Mouse (Mus musculus): Measurements from ENCODE around the gene Kcnj12. TPM values are rescaled to one million over a fixed set of nuclear protein-coding genes. Genes with fewer than 3 reads are reported as not detected.

The Kcnj12 gene
- polyA plus RNA-seq, 1 experiment from 2014 or later: 0.59 TPM

GRCm38 (mm10) chr11:60979788-60980187, 42.6 kb upstream of the Kcnj12 start:
- no peaks in the 10 kb centered on the region for H3K4me1 ChIP-seq (replicated peaks; ENCODE audit: control insufficient read depth, insufficient read depth)
- no peak overlapping the region for H3K9ac ChIP-seq (ENCODE audit: low read length)
- no peak for TF ChIP-seq EP300 (optimal IDR thresholded peaks at IDR 0.05)
- TF ChIP-seq CTCF (IDR thresholded peaks at IDR 0.05; ENCODE audit: low read depth): no peak
- DNase-seq (ENCODE audit: low spot score) (no peak), ATAC-seq (ENCODE audit: low FRiP score, low TSS enrichment) (no peak)
- H3K4me3 ChIP-seq (ENCODE audit: low read depth, low read length): no peak overlapping the region
- 85% methylated on average over 5 of the region's 5 CpGs for WGBS
- H3K27me3 ChIP-seq (ENCODE audit: control insufficient read depth, insufficient read depth, low read length): no peaks in the 10 kb centered on the region
- H3K9me3 ChIP-seq (ENCODE audit: control insufficient read depth, low read length): no peaks in the 10 kb centered on the region
- no peak overlapping the region for H3K4me2 ChIP-seq (replicated peaks; ENCODE audit: low read depth)
- H3K36me3 ChIP-seq (ENCODE audit: control insufficient read depth, insufficient read depth, low read length): no peaks in the 10 kb centered on the region
- no peak overlapping the region for H3K27ac ChIP-seq (replicated peaks)

- TF ChIP-seq EP300 (optimal IDR thresholded peaks at IDR 0.05) (no peak), CTCF (IDR thresholded peaks at IDR 0.05; ENCODE audit: low read depth) (no peak)
- Histone ChIP-seq H3K4me1 (replicated peaks; ENCODE audit: control insufficient read depth, insufficient read depth) (no peaks in the 10 kb centered on the region), H3K36me3 (ENCODE audit: control insufficient read depth, insufficient read depth, low read length) (no peaks in the 10 kb centered on the region), H3K27ac (replicated peaks) (no peak overlapping the region), H3K4me2 (replicated peaks; ENCODE audit: low read depth) (no peak overlapping the region), H3K9ac (ENCODE audit: low read length) (no peak overlapping the region), H3K9me3 (ENCODE audit: control insufficient read depth, low read length) (no peaks in the 10 kb centered on the region), H3K4me3 (ENCODE audit: low read depth, low read length) (no peak overlapping the region), H3K27me3 (ENCODE audit: control insufficient read depth, insufficient read depth, low read length) (no peaks in the 10 kb centered on the region)
- no peak for ATAC-seq (ENCODE audit: low FRiP score, low TSS enrichment)
- WGBS: 69% methylated on average over 14 of the region's 14 CpGs
- no peak for DNase-seq (ENCODE audit: low spot score)
Observed at GRCm38 (mm10) chr11:60981693-60982486, 40.5 kb upstream of the Kcnj12 start.

- H3K4me1 ChIP-seq (replicated peaks; ENCODE audit: control insufficient read depth, insufficient read depth): no peaks in the 10 kb centered on the region
- H3K9me3 ChIP-seq (ENCODE audit: control insufficient read depth, low read length): no peaks in the 10 kb centered on the region
- H3K4me2 ChIP-seq (replicated peaks; ENCODE audit: low read depth): no peak overlapping the region
- WGBS: 67% methylated on average over 13 of the region's 13 CpGs
- H3K27me3 ChIP-seq (ENCODE audit: control insufficient read depth, insufficient read depth, low read length): no peaks in the 10 kb centered on the region
- no peak overlapping the region for H3K27ac ChIP-seq (replicated peaks)
- no peaks in the 10 kb centered on the region for H3K36me3 ChIP-seq (ENCODE audit: control insufficient read depth, insufficient read depth, low read length)
- TF ChIP-seq CTCF (IDR thresholded peaks at IDR 0.05; ENCODE audit: low read depth) (no peak), EP300 (optimal IDR thresholded peaks at IDR 0.05) (no peak)
- H3K9ac ChIP-seq (ENCODE audit: low read length): no peak overlapping the region
- ATAC-seq (ENCODE audit: low FRiP score, low TSS enrichment) (no peak), DNase-seq (ENCODE audit: low spot score) (no peak)
- H3K4me3 ChIP-seq (ENCODE audit: low read depth, low read length): no peak overlapping the region
Observed at GRCm38 (mm10) chr11:60984912-60985558, 37.3 kb upstream of the Kcnj12 start.

- no peak for TF ChIP-seq CTCF (IDR thresholded peaks at IDR 0.05; ENCODE audit: low read depth)
- TF ChIP-seq EP300 (optimal IDR thresholded peaks at IDR 0.05): no peak
- Histone ChIP-seq H3K9me3 (ENCODE audit: control insufficient read depth, low read length) (no peaks in the 10 kb centered on the region), H3K9ac (ENCODE audit: low read length) (no peak overlapping the region), H3K4me2 (replicated peaks; ENCODE audit: low read depth) (no peak overlapping the region), H3K4me1 (replicated peaks; ENCODE audit: control insufficient read depth, insufficient read depth) (no peaks in the 10 kb centered on the region), H3K27ac (replicated peaks) (no peak overlapping the region), H3K36me3 (ENCODE audit: control insufficient read depth, insufficient read depth, low read length) (no peaks in the 10 kb centered on the region), H3K4me3 (ENCODE audit: low read depth, low read length) (no peak overlapping the region), H3K27me3 (ENCODE audit: control insufficient read depth, insufficient read depth, low read length) (no peaks in the 10 kb centered on the region)
- DNase-seq (ENCODE audit: low spot score) (no peak), ATAC-seq (ENCODE audit: low FRiP score, low TSS enrichment) (no peak)
- 78% methylated on average over 3 of the region's 3 CpGs for WGBS
Observed at GRCm38 (mm10) chr11:60990428-60990827, 31.9 kb upstream of the Kcnj12 start.

GRCm38 (mm10) chr11:61002736-61003135, 19.6 kb upstream of the Kcnj12 start:
- no peak overlapping the region for H3K9ac ChIP-seq (ENCODE audit: low read length)
- no peaks in the 10 kb centered on the region for H3K4me1 ChIP-seq (replicated peaks; ENCODE audit: control insufficient read depth, insufficient read depth)
- no peak overlapping the region for H3K27ac ChIP-seq (replicated peaks)
- H3K36me3 ChIP-seq (ENCODE audit: control insufficient read depth, insufficient read depth, low read length): no peaks in the 10 kb centered on the region
- no peaks in the 10 kb centered on the region for H3K27me3 ChIP-seq (ENCODE audit: control insufficient read depth, insufficient read depth, low read length)
- H3K9me3 ChIP-seq (ENCODE audit: control insufficient read depth, low read length): no peaks in the 10 kb centered on the region
- ATAC-seq (ENCODE audit: low FRiP score, low TSS enrichment) (no peak), DNase-seq (ENCODE audit: low spot score) (no peak)
- H3K4me2 ChIP-seq (replicated peaks; ENCODE audit: low read depth): no peak overlapping the region
- no peak for TF ChIP-seq CTCF (IDR thresholded peaks at IDR 0.05; ENCODE audit: low read depth)
- TF ChIP-seq EP300 (optimal IDR thresholded peaks at IDR 0.05): no peak
- H3K4me3 ChIP-seq (ENCODE audit: low read depth, low read length): no peak overlapping the region
- WGBS: 76% methylated on average over 8 of the region's 8 CpGs

GRCm38 (mm10) chr11:61004046-61004445, 18.3 kb upstream of the Kcnj12 start:
- no peak overlapping the region for H3K9ac ChIP-seq (ENCODE audit: low read length)
- 43% methylated on average over 4 of the region's 4 CpGs for WGBS
- H3K27me3 ChIP-seq (ENCODE audit: control insufficient read depth, insufficient read depth, low read length): no peaks in the 10 kb centered on the region
- no peaks in the 10 kb centered on the region for H3K4me1 ChIP-seq (replicated peaks; ENCODE audit: control insufficient read depth, insufficient read depth)
- H3K4me3 ChIP-seq (ENCODE audit: low read depth, low read length): no peak overlapping the region
- ATAC-seq (ENCODE audit: low FRiP score, low TSS enrichment) (no peak), DNase-seq (ENCODE audit: low spot score) (no peak)
- H3K4me2 ChIP-seq (replicated peaks; ENCODE audit: low read depth): no peak overlapping the region
- H3K27ac ChIP-seq (replicated peaks): no peak overlapping the region
- TF ChIP-seq EP300 (optimal IDR thresholded peaks at IDR 0.05): no peak
- TF ChIP-seq CTCF (IDR thresholded peaks at IDR 0.05; ENCODE audit: low read depth): no peak
- no peaks in the 10 kb centered on the region for H3K36me3 ChIP-seq (ENCODE audit: control insufficient read depth, insufficient read depth, low read length)
- no peaks in the 10 kb centered on the region for H3K9me3 ChIP-seq (ENCODE audit: control insufficient read depth, low read length)

All from stomach, postnatal 0 days (tissue).